Mouse (Mus musculus) layer of hippocampus, adult 11-12 months (tissue): ENCODE data around the gene Oaz3.

Experiments used
- DNase-seq: peaks from one replicate; pipeline ENCODE4 v3.0.0; 2022; ENCODE audit warnings: low spot score

The Oaz3 gene

DNA sequence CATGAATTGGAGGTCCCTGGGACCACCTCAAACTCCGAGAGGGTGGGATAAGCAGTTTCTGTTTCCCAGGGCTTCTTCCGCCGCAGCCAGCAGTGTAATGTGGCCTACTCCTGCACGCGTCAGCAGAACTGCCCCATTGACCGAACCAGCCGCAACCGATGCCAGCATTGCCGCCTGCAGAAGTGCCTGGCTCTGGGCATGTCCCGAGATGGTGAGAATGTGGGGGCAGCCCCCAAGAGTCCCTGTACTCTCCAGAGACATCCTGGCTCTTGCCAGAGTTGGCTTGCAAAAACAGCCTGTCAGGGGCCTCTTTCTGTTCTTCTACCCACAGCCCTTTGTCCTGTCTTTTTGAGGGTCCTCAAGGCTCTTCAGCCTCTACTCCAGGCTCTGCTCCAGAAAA is 56.3 kb downstream of the Oaz3 start:
- DNase-seq: no peak

GRCm38 (mm10) chr3:94386671-94387070 is 57.0 kb downstream of the Oaz3 start:
- no peak for DNase-seq

- no peak for DNase-seq
Measured at GRCm38 (mm10) chr3:94383476-94383875, 60.2 kb downstream of the Oaz3 start.
